Mouse (Mus musculus): ENCODE results near the gene Tm9sf3. TPM values are rescaled to one million over a fixed set of nuclear protein-coding genes. Genes with fewer than 3 reads are reported as not detected.

Tm9sf3 gene
- polyA plus RNA-seq, 1 experiment from 2014 or later = 88.7 TPM

GRCm38 (mm10) chr19:41246271-41246670 is 17.5 kb downstream of the Tm9sf3 start:
- H3K27me3 ChIP-seq (replicated peaks; ENCODE audit: control insufficient read depth, insufficient read depth, low read length) = no peaks in the 10 kb centered on the region
- peaks cover 8% of the 10 kb centered on the region for H3K36me3 ChIP-seq (ENCODE audit: control insufficient read depth, insufficient read depth)
- H3K9ac ChIP-seq (replicated peaks; ENCODE audit: low read depth, low read length) = no peak overlapping the region
- no peak overlapping the region for H3K4me2 ChIP-seq (ENCODE audit: low read length)
- H3K27ac ChIP-seq (ENCODE audit: low read length) = no peak overlapping the region
- no peaks in the 10 kb centered on the region for H3K9me3 ChIP-seq (ENCODE audit: control insufficient read depth, low read length)
- 91% methylated on average over 4 of the region's 4 CpGs for WGBS
- no peak overlapping the region for H3K4me3 ChIP-seq (replicated peaks; ENCODE audit: low read length)
- no peaks in the 10 kb centered on the region for H3K4me1 ChIP-seq (replicated peaks; ENCODE audit: control insufficient read depth, insufficient read depth, low read length)
- no peak for ATAC-seq

DNA sequence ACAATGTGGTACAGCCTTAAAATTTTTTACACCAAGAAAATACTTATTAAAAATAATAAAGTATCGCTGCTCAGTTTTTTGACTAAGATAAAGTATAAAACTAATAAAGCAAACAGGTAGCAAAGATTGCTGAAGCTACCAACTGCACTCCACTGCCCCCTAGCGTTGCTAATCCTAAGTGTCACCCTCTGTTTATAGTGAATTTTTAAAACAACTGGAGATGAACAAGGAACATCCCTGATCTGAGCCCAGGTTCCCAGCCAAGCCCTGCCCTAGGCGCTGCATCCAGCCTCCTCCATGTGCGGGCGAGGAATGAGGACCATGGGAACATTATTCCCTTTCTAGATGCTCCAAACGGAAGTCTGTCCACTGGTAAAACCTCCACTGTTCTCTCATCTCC is 19.2 kb downstream of the Tm9sf3 start:
- H3K36me3 ChIP-seq (ENCODE audit: control insufficient read depth, insufficient read depth) = peaks cover 10% of the 10 kb centered on the region
- 63% methylated on average over 6 of the region's 6 CpGs for WGBS
- no peak overlapping the region for H3K9ac ChIP-seq (replicated peaks; ENCODE audit: low read depth, low read length)
- H3K4me1 ChIP-seq (replicated peaks; ENCODE audit: control insufficient read depth, insufficient read depth, low read length) = no peaks in the 10 kb centered on the region
- ATAC-seq = 0 out of 2 replicates have a peak, but pooled peaks have one; percentile 20
- no peak overlapping the region for H3K4me3 ChIP-seq (replicated peaks; ENCODE audit: low read length)
- H3K27ac ChIP-seq (ENCODE audit: low read length) = no peak overlapping the region
- no peak overlapping the region for H3K4me2 ChIP-seq (ENCODE audit: low read length)
- H3K9me3 ChIP-seq (ENCODE audit: control insufficient read depth, low read length) = no peaks in the 10 kb centered on the region
- no peaks in the 10 kb centered on the region for H3K27me3 ChIP-seq (replicated peaks; ENCODE audit: control insufficient read depth, insufficient read depth, low read length)

- Histone ChIP-seq H3K4me2 (ENCODE audit: low read length) (no peak overlapping the region), H3K27me3 (replicated peaks; ENCODE audit: control insufficient read depth, insufficient read depth, low read length) (no peaks in the 10 kb centered on the region), H3K9ac (replicated peaks; ENCODE audit: low read depth, low read length) (no peak overlapping the region), H3K4me3 (replicated peaks; ENCODE audit: low read length) (no peak overlapping the region), H3K36me3 (ENCODE audit: control insufficient read depth, insufficient read depth) (peaks cover 15% of the 10 kb centered on the region), H3K27ac (ENCODE audit: low read length) (no peak overlapping the region), H3K9me3 (ENCODE audit: control insufficient read depth, low read length) (no peaks in the 10 kb centered on the region), H3K4me1 (replicated peaks; ENCODE audit: control insufficient read depth, insufficient read depth, low read length) (no peaks in the 10 kb centered on the region)
- WGBS = 96% methylated on average over 5 of the region's 5 CpGs
- ATAC-seq = no peak
These were observed 21.8 kb downstream of the Tm9sf3 start for GRCm38 (mm10) chr19:41241997-41242396.

DNA sequence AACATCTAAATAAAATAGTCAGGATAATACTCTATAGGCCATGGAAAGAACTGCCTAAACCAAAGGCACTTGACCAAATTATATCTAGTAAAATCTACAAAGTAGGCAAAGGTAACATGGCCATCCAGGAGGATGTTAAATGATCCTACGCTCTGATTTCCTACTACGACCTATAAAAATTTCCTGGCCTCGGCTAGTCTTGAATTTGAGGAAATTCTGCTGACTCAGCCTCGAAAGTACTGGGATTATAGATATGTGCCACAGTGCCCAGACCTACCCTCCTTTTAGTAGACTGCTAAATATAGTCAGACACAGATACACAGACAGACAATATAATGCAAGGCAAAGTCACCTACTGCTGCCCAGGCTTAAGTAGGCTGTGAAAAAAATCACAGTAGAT is 30.1 kb downstream of the Tm9sf3 start:
- H3K9me3 ChIP-seq (ENCODE audit: control insufficient read depth, low read length) = no peaks in the 10 kb centered on the region
- no peak overlapping the region for H3K4me2 ChIP-seq (ENCODE audit: low read length)
- no peak for ATAC-seq
- H3K36me3 ChIP-seq (ENCODE audit: control insufficient read depth, insufficient read depth) = peaks cover 27% of the 10 kb centered on the region
- no peak overlapping the region for H3K4me3 ChIP-seq (replicated peaks; ENCODE audit: low read length)
- H3K27me3 ChIP-seq (replicated peaks; ENCODE audit: control insufficient read depth, insufficient read depth, low read length) = no peaks in the 10 kb centered on the region
- no peak overlapping the region for H3K27ac ChIP-seq (ENCODE audit: low read length)
- no peak overlapping the region for H3K9ac ChIP-seq (replicated peaks; ENCODE audit: low read depth, low read length)
- 96% methylated on average over 4 of the region's 4 CpGs for WGBS
- H3K4me1 ChIP-seq (replicated peaks; ENCODE audit: control insufficient read depth, insufficient read depth, low read length) = no peaks in the 10 kb centered on the region

- Histone ChIP-seq H3K4me1 (replicated peaks; ENCODE audit: control insufficient read depth, insufficient read depth, low read length) (peaks cover 18% of the 10 kb centered on the region), H3K36me3 (ENCODE audit: control insufficient read depth, insufficient read depth) (no peaks in the 10 kb centered on the region; the same call in 1 of the 2 replicates), H3K9me3 (ENCODE audit: control insufficient read depth, low read length) (no peaks in the 10 kb centered on the region), H3K4me2 (ENCODE audit: low read length) (no peak overlapping the region), H3K27me3 (replicated peaks; ENCODE audit: control insufficient read depth, insufficient read depth, low read length) (peaks cover 12% of the 10 kb centered on the region), H3K9ac (replicated peaks; ENCODE audit: low read depth, low read length) (no peak overlapping the region), H3K4me3 (replicated peaks; ENCODE audit: low read length) (no peak overlapping the region), H3K27ac (ENCODE audit: low read length) (no peak overlapping the region)
- no peak; the same call in 1 of the 2 replicates for ATAC-seq
- 33% methylated on average over 7 of the region's 7 CpGs for WGBS
These were observed 55.5 kb downstream of the Tm9sf3 start for GRCm38 (mm10) chr19:41208326-41208725.

GRCm38 (mm10) chr19:41206811-41207344 is 56.9 kb downstream of the Tm9sf3 start, which contains the start of gene Tll2:
Gene Tll2, minus strand, starts transcription at chr19:41206835.
- Histone ChIP-seq H3K27ac (ENCODE audit: low read length) (no peak within 1 kb of the TSS), H3K4me3 (replicated peaks; ENCODE audit: low read length) (peak within 1 kb of the TSS; percentile 44), H3K4me2 (ENCODE audit: low read length) (peak within 1 kb of the TSS; percentile 82), H3K9me3 (ENCODE audit: control insufficient read depth, low read length) (no peaks in the 10 kb centered on the region), H3K9ac (replicated peaks; ENCODE audit: low read depth, low read length) (peak within 1 kb of the TSS; percentile 53), H3K36me3 (ENCODE audit: control insufficient read depth, insufficient read depth) (no peaks in the 10 kb centered on the region), H3K27me3 (replicated peaks; ENCODE audit: control insufficient read depth, insufficient read depth, low read length) (peaks cover 19% of the 10 kb centered on the region), H3K4me1 (replicated peaks; ENCODE audit: control insufficient read depth, insufficient read depth, low read length) (peaks cover 18% of the 10 kb centered on the region)
- ATAC-seq = peak; percentile 92
- under 1% methylated on average over 32 of the region's 32 CpGs for WGBS

GRCm38 (mm10) chr19:41206041-41206810 is 57.6 kb downstream of the Tm9sf3 start:
- peak overlapping the region; percentile 44 for H3K4me3 ChIP-seq (replicated peaks; ENCODE audit: low read length)
- H3K9ac ChIP-seq (replicated peaks; ENCODE audit: low read depth, low read length) = peak overlapping the region; percentile 53
- under 1% methylated on average over 46 of the region's 46 CpGs for WGBS
- H3K4me1 ChIP-seq (replicated peaks; ENCODE audit: control insufficient read depth, insufficient read depth, low read length) = peaks cover 18% of the 10 kb centered on the region
- H3K36me3 ChIP-seq (ENCODE audit: control insufficient read depth, insufficient read depth) = no peaks in the 10 kb centered on the region
- peak overlapping the region; percentile 82 for H3K4me2 ChIP-seq (ENCODE audit: low read length)
- H3K9me3 ChIP-seq (ENCODE audit: control insufficient read depth, low read length) = no peaks in the 10 kb centered on the region
- no peak overlapping the region for H3K27ac ChIP-seq (ENCODE audit: low read length)
- H3K27me3 ChIP-seq (replicated peaks; ENCODE audit: control insufficient read depth, insufficient read depth, low read length) = peaks cover 19% of the 10 kb centered on the region
- peak; percentile 18; the same call in 1 of the 2 replicates for ATAC-seq

GRCm38 (mm10) chr19:41204159-41205081 is 59.4 kb downstream of the Tm9sf3 start:
- WGBS = 65% methylated on average over 11 of the region's 11 CpGs
- H3K27me3 ChIP-seq (replicated peaks; ENCODE audit: control insufficient read depth, insufficient read depth, low read length) = peaks cover 19% of the 10 kb centered on the region
- no peak for ATAC-seq
- no peak overlapping the region for H3K9ac ChIP-seq (replicated peaks; ENCODE audit: low read depth, low read length)
- no peak overlapping the region for H3K4me2 ChIP-seq (ENCODE audit: low read length)
- peaks cover 18% of the 10 kb centered on the region for H3K4me1 ChIP-seq (replicated peaks; ENCODE audit: control insufficient read depth, insufficient read depth, low read length)
- H3K27ac ChIP-seq (ENCODE audit: low read length) = no peak overlapping the region
- H3K9me3 ChIP-seq (ENCODE audit: control insufficient read depth, low read length) = no peaks in the 10 kb centered on the region
- no peak overlapping the region for H3K4me3 ChIP-seq (replicated peaks; ENCODE audit: low read length)
- H3K36me3 ChIP-seq (ENCODE audit: control insufficient read depth, insufficient read depth) = no peaks in the 10 kb centered on the region

DNA sequence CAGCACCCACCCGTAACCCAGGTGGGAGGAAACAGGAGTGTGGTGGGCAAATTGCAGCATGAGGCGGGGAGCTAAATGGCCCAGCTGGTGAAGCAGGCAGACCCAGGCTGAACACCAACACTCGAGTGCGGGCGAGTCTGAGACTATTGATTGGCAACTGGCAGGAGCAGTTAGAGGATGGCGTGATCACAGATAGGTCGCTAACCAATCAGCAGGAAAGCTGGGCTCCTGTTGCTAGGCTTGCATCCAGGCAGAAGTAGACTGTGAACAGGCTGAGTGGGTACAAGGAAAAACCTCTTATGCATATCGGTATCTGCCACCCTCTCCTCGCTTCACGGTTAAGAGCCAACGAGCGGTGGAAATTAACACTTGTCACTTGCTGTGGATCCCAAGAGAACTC is 66.2 kb downstream of the Tm9sf3 start:
- WGBS = 70% methylated on average over 12 of the region's 12 CpGs
- no peak overlapping the region for H3K9ac ChIP-seq (replicated peaks; ENCODE audit: low read depth, low read length)

More for the DNA sequence above, 66.2 kb downstream of the Tm9sf3 start:
- peak; percentile 52; the same call in 1 of the 2 replicates for ATAC-seq
- no peaks in the 10 kb centered on the region for H3K4me1 ChIP-seq (replicated peaks; ENCODE audit: control insufficient read depth, insufficient read depth, low read length)
- H3K36me3 ChIP-seq (ENCODE audit: control insufficient read depth, insufficient read depth) = no peaks in the 10 kb centered on the region
- peaks cover 6% of the 10 kb centered on the region; the same call in 1 of the 2 replicates for H3K27me3 ChIP-seq (replicated peaks; ENCODE audit: control insufficient read depth, insufficient read depth, low read length)
- no peak overlapping the region for H3K4me2 ChIP-seq (ENCODE audit: low read length)
- H3K9me3 ChIP-seq (ENCODE audit: control insufficient read depth, low read length) = no peaks in the 10 kb centered on the region
- no peak overlapping the region for H3K4me3 ChIP-seq (replicated peaks; ENCODE audit: low read length)
- no peak overlapping the region for H3K27ac ChIP-seq (ENCODE audit: low read length)

Data from forebrain, embryonic 16.5 days (tissue).